Mouse (Mus musculus): ENCODE measurements at regions not wholly inside any gene's neighbourhood (a gene's known extent, or its start where the extent isn't known, plus 50 kb on each side); places are given as distances from the start of the nearest gene placed in this dataset.

- H3K9ac ChIP-seq (ENCODE audit: low read depth, low read length) = no peak overlapping the region
- 48% methylated on average over 5 of the region's 5 CpGs for WGBS
- no peak overlapping the region for H3K4me2 ChIP-seq (ENCODE audit: low read length)
- 0 out of 2 replicates have a peak, but pooled peaks cover 10% of the 10 kb centered on the region for H3K4me1 ChIP-seq (replicated peaks; ENCODE audit: insufficient read depth, low read length)
- H3K27ac ChIP-seq = no peak overlapping the region
- DNase-seq (ENCODE audit: low spot score) (no peak), ATAC-seq (replicated peaks; ENCODE audit: low FRiP score, low read depth) (no peak)
- H3K9me3 ChIP-seq (replicated peaks; ENCODE audit: low read length) = no peaks in the 10 kb centered on the region
- TF ChIP-seq CTCF (IDR thresholded peaks at IDR 0.05; ENCODE audit: low read depth) = no peak
- H3K27me3 ChIP-seq (ENCODE audit: insufficient read depth, low read length) = no peaks in the 10 kb centered on the region
- H3K36me3 ChIP-seq (ENCODE audit: insufficient read depth, low read length) = no peaks in the 10 kb centered on the region
- no peak overlapping the region for H3K4me3 ChIP-seq (replicated peaks; ENCODE audit: low read depth, low read length)
These were observed 242.1 kb upstream of the Foxq1 start for GRCm38 (mm10) chr13:31313821-31314220.

GRCm38 (mm10) chr13:31317066-31317465 is 238.9 kb upstream of the Foxq1 start:
- TF ChIP-seq CTCF (IDR thresholded peaks at IDR 0.05; ENCODE audit: low read depth) = no peak
- H3K9me3 ChIP-seq (replicated peaks; ENCODE audit: low read length) = no peaks in the 10 kb centered on the region
- no peaks in the 10 kb centered on the region for H3K36me3 ChIP-seq (ENCODE audit: insufficient read depth, low read length)
- H3K27me3 ChIP-seq (ENCODE audit: insufficient read depth, low read length) = no peaks in the 10 kb centered on the region
- H3K27ac ChIP-seq = no peak overlapping the region
- DNase-seq (ENCODE audit: low spot score) = peak; percentile 22
- H3K4me2 ChIP-seq (ENCODE audit: low read length) = no peak overlapping the region
- no peak overlapping the region for H3K9ac ChIP-seq (ENCODE audit: low read depth, low read length)
- ATAC-seq (replicated peaks; ENCODE audit: low FRiP score, low read depth) = no peak
- 75% methylated on average over 8 of the region's 8 CpGs for WGBS
- 0 out of 2 replicates have a peak, but pooled peaks cover 6% of the 10 kb centered on the region for H3K4me1 ChIP-seq (replicated peaks; ENCODE audit: insufficient read depth, low read length)
- no peak overlapping the region for H3K4me3 ChIP-seq (replicated peaks; ENCODE audit: low read depth, low read length)

- H3K27me3 ChIP-seq (ENCODE audit: insufficient read depth, low read length) = no peaks in the 10 kb centered on the region
- 0 out of 2 replicates have a peak, but pooled peaks cover 6% of the 10 kb centered on the region for H3K4me1 ChIP-seq (replicated peaks; ENCODE audit: insufficient read depth, low read length)
- TF ChIP-seq CTCF (IDR thresholded peaks at IDR 0.05; ENCODE audit: low read depth) = no peak
- ATAC-seq (replicated peaks; ENCODE audit: low FRiP score, low read depth) = no peak
- H3K36me3 ChIP-seq (ENCODE audit: insufficient read depth, low read length) = no peaks in the 10 kb centered on the region
- no peak for DNase-seq (ENCODE audit: low spot score)
- H3K4me3 ChIP-seq (replicated peaks; ENCODE audit: low read depth, low read length) = no peak overlapping the region
- H3K4me2 ChIP-seq (ENCODE audit: low read length) = no peak overlapping the region
- H3K27ac ChIP-seq = no peak overlapping the region
- H3K9ac ChIP-seq (ENCODE audit: low read depth, low read length) = no peak overlapping the region
- WGBS = 92% methylated on average over 2 of the region's 2 CpGs
- H3K9me3 ChIP-seq (replicated peaks; ENCODE audit: low read length) = no peaks in the 10 kb centered on the region
These were observed 237.9 kb upstream of the Foxq1 start for GRCm38 (mm10) chr13:31318008-31318407.

GRCm38 (mm10) chr13:31321411-31321810 is 234.5 kb upstream of the Foxq1 start:
- Histone ChIP-seq H3K27ac (no peak overlapping the region), H3K9me3 (replicated peaks; ENCODE audit: low read length) (no peaks in the 10 kb centered on the region), H3K27me3 (ENCODE audit: insufficient read depth, low read length) (no peaks in the 10 kb centered on the region), H3K4me3 (replicated peaks; ENCODE audit: low read depth, low read length) (no peak overlapping the region), H3K9ac (ENCODE audit: low read depth, low read length) (no peak overlapping the region), H3K36me3 (ENCODE audit: insufficient read depth, low read length) (no peaks in the 10 kb centered on the region), H3K4me2 (ENCODE audit: low read length) (no peak overlapping the region), H3K4me1 (replicated peaks; ENCODE audit: insufficient read depth, low read length) (0 out of 2 replicates have a peak, but pooled peaks cover under 1% of the 10 kb centered on the region)
- DNase-seq (ENCODE audit: low spot score) (no peak), ATAC-seq (replicated peaks; ENCODE audit: low FRiP score, low read depth) (no peak)
- 44% methylated on average over 2 of the region's 2 CpGs for WGBS
- TF ChIP-seq CTCF (IDR thresholded peaks at IDR 0.05; ENCODE audit: low read depth) = no peak

- no peaks in the 10 kb centered on the region for H3K36me3 ChIP-seq (ENCODE audit: insufficient read depth, low read length)
- no peak overlapping the region for H3K9ac ChIP-seq (ENCODE audit: low read depth, low read length)
- no peak overlapping the region for H3K27ac ChIP-seq
- WGBS = 12% methylated on average over 12 of the region's 12 CpGs
- peaks cover 9% of the 10 kb centered on the region for H3K4me1 ChIP-seq (replicated peaks; ENCODE audit: insufficient read depth, low read length)
- no peak for TF ChIP-seq CTCF (IDR thresholded peaks at IDR 0.05; ENCODE audit: low read depth)
- ATAC-seq (replicated peaks; ENCODE audit: low FRiP score, low read depth) (no peak; the same call in 1 of the 2 replicates), DNase-seq (ENCODE audit: low spot score) (peak; percentile 87)
- no peaks in the 10 kb centered on the region for H3K27me3 ChIP-seq (ENCODE audit: insufficient read depth, low read length)
- H3K4me3 ChIP-seq (replicated peaks; ENCODE audit: low read depth, low read length) = no peak overlapping the region
- H3K4me2 ChIP-seq (ENCODE audit: low read length) = peak overlapping the region; percentile 13; the same call in 1 of the 2 replicates
- no peaks in the 10 kb centered on the region for H3K9me3 ChIP-seq (replicated peaks; ENCODE audit: low read length)
These were observed 229.6 kb upstream of the Foxq1 start for GRCm38 (mm10) chr13:31326269-31326851.

GRCm38 (mm10) chr13:31327511-31327951 is 228.4 kb upstream of the Foxq1 start:
- no peak overlapping the region for H3K27ac ChIP-seq
- 59% methylated on average over 7 of the region's 7 CpGs for WGBS
- TF ChIP-seq CTCF (IDR thresholded peaks at IDR 0.05; ENCODE audit: low read depth) = no peak
- no peak for ATAC-seq (replicated peaks; ENCODE audit: low FRiP score, low read depth)
- H3K4me1 ChIP-seq (replicated peaks; ENCODE audit: insufficient read depth, low read length) = peaks cover 9% of the 10 kb centered on the region
- H3K4me3 ChIP-seq (replicated peaks; ENCODE audit: low read depth, low read length) = no peak overlapping the region
- H3K36me3 ChIP-seq (ENCODE audit: insufficient read depth, low read length) = no peaks in the 10 kb centered on the region
- no peak overlapping the region for H3K9ac ChIP-seq (ENCODE audit: low read depth, low read length)
- no peak overlapping the region for H3K4me2 ChIP-seq (ENCODE audit: low read length)
- H3K27me3 ChIP-seq (ENCODE audit: insufficient read depth, low read length) = no peaks in the 10 kb centered on the region
- peak; percentile 16 for DNase-seq (ENCODE audit: low spot score)
- no peaks in the 10 kb centered on the region for H3K9me3 ChIP-seq (replicated peaks; ENCODE audit: low read length)

GRCm38 (mm10) chr13:31328756-31329155 is 227.2 kb upstream of the Foxq1 start:
- Histone ChIP-seq H3K36me3 (ENCODE audit: insufficient read depth, low read length) (no peaks in the 10 kb centered on the region), H3K4me3 (replicated peaks; ENCODE audit: low read depth, low read length) (no peak overlapping the region), H3K4me2 (ENCODE audit: low read length) (no peak overlapping the region), H3K9ac (ENCODE audit: low read depth, low read length) (no peak overlapping the region), H3K27me3 (ENCODE audit: insufficient read depth, low read length) (no peaks in the 10 kb centered on the region), H3K4me1 (replicated peaks; ENCODE audit: insufficient read depth, low read length) (peaks cover 9% of the 10 kb centered on the region), H3K9me3 (replicated peaks; ENCODE audit: low read length) (no peaks in the 10 kb centered on the region), H3K27ac (no peak overlapping the region)
- DNase-seq (ENCODE audit: low spot score) (no peak), ATAC-seq (replicated peaks; ENCODE audit: low FRiP score, low read depth) (no peak)
- WGBS = 44% methylated on average over 8 of the region's 8 CpGs
- no peak for TF ChIP-seq CTCF (IDR thresholded peaks at IDR 0.05; ENCODE audit: low read depth)

Measured in kidney, postnatal 0 days (tissue).